Mouse (Mus musculus): ENCODE data around the gene Gng2.

GRCm38 (mm10) chr14:19853471-19853870 lies 124.0 kb downstream of the Gng2 start:
- TF ChIP-seq CTCF (IDR thresholded peaks at IDR 0.05; ENCODE audit: extremely low read depth, insufficient read length, insufficient replicate concordance, low read depth, low read length) (no peak), POLR2A (IDR thresholded peaks at IDR 0.05; ENCODE audit: low read depth, low read length) (no peak)

Data from small intestine, adult 2 months (tissue).